Mouse (Mus musculus): Measurements from ENCODE around the gene Klra3. TPM values are rescaled to one million over a fixed set of nuclear protein-coding genes. Genes with fewer than 3 reads are reported as not detected.
"Not testable (repeated sequence)": the region's sequence is repeated elsewhere in the genome, so short reads cannot be mapped to it uniquely, and the experiment has no call there.

Klra3 gene
- polyA plus RNA-seq, 1 experiment, result not detected

GRCm38 (mm10) chr6:130287984-130288649 is 49.3 kb downstream of the Klra3 start:
- H3K27me3 ChIP-seq (ENCODE audit: control insufficient read depth, insufficient read depth, low read length, poor library complexity, severe bottlenecking), result no peaks in the 10 kb centered on the region
- H3K4me1 ChIP-seq (ENCODE audit: control insufficient read depth, insufficient read depth, low read length), result no peaks in the 10 kb centered on the region
- H3K9me3 ChIP-seq (replicated peaks; ENCODE audit: control insufficient read depth, insufficient read depth, low read length, poor library complexity, severe bottlenecking), result no peaks in the 10 kb centered on the region
- H3K4me3 ChIP-seq (ENCODE audit: low read depth, low read length), result no peak overlapping the region
- no peak overlapping the region for H3K9ac ChIP-seq (ENCODE audit: low read depth, poor library complexity, severe bottlenecking)
- H3K36me3 ChIP-seq (ENCODE audit: control insufficient read depth, insufficient read depth, low read length, poor library complexity, severe bottlenecking), result no peaks in the 10 kb centered on the region
- H3K27ac ChIP-seq (ENCODE audit: insufficient read depth, low read length), result no peak overlapping the region
- TF ChIP-seq POLR2A (IDR thresholded peaks at IDR 0.05; ENCODE audit: insufficient read depth, low read length) (no peak), EP300 (IDR thresholded peaks at IDR 0.05; ENCODE audit: insufficient read depth, low read depth, low read length) (no peak), CTCF (IDR thresholded peaks at IDR 0.05; ENCODE audit: low read depth, low read length) (no peak)

- not testable (repeated sequence) for H3K27ac ChIP-seq (ENCODE audit: insufficient read depth, low read length); H3K36me3 ChIP-seq (ENCODE audit: control insufficient read depth, insufficient read depth, low read length, poor library complexity, severe bottlenecking); H3K27me3 ChIP-seq (ENCODE audit: control insufficient read depth, insufficient read depth, low read length, poor library complexity, severe bottlenecking); H3K9me3 ChIP-seq (replicated peaks; ENCODE audit: control insufficient read depth, insufficient read depth, low read length, poor library complexity, severe bottlenecking); H3K4me1 ChIP-seq (ENCODE audit: control insufficient read depth, insufficient read depth, low read length); H3K4me3 ChIP-seq (ENCODE audit: low read depth, low read length); H3K9ac ChIP-seq (ENCODE audit: low read depth, poor library complexity, severe bottlenecking)
These were observed 55.5 kb downstream of the Klra3 start, which contains the start of gene Klra10 for GRCm38 (mm10) chr6:130281828-130282227. Klra10 (minus strand) TSS chr6:130281928.

Other genes starting within 250 kb of the Klra3 start
- not detected in 2 replicates for gene Klra8, start 207.7 kb downstream of the Klra3 start, polyA plus RNA-seq (2011; ENCODE audit: insufficient read depth, insufficient read length, low read depth, missing spikeins)
- gene Klra9, start 144.5 kb downstream of the Klra3 start, polyA plus RNA-seq (2011; ENCODE audit: insufficient read depth, insufficient read length, low read depth, missing spikeins), result not detected in 2 replicates
- not detected in 2 replicates for gene Klra7, start 104.3 kb downstream of the Klra3 start, polyA plus RNA-seq (2011; ENCODE audit: insufficient read depth, insufficient read length, low read depth, missing spikeins)
- not detected in 2 replicates for gene Klra10, start 55.6 kb downstream of the Klra3 start, polyA plus RNA-seq (2011; ENCODE audit: insufficient read depth, insufficient read length, low read depth, missing spikeins)
- not detected in 2 replicates for gene Klra1, start 49.3 kb upstream of the Klra3 start, polyA plus RNA-seq (2011; ENCODE audit: insufficient read depth, insufficient read length, low read depth, missing spikeins)

Measured in ES-Bruce4 (cell line).